Mouse (Mus musculus): Measurements from ENCODE around the gene Plcb4.

DNA sequence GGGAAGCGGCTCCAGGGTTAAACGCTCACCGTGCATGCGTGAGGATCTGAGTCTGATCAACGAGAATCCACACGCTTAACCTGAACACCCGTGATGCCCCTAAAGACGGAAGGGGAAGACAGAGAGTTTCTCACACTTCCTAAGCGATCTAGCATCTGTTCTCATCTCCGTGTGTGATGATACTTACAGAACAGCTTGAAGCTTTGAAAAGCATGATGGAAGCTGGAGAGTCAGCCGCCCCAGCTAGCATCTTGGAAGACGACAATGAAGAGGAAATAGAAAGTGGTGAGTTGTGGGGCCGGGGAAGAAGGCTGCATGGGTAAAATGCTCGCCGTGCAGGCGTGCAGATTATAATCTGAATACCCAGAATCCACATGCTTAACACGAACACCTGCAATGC lies 299.6 kb downstream of the Plcb4 start:
- TF ChIP-seq CTCF (IDR thresholded peaks at IDR 0.05; ENCODE audit: insufficient read depth, low read length) = no peak
- no peak for TF ChIP-seq POLR2A (IDR thresholded peaks at IDR 0.05; ENCODE audit: borderline replicate concordance, extremely low read depth, low read depth, low read length)
